Mouse (Mus musculus) adrenal gland, adult 18-20 months (tissue): ENCODE data around the gene Arhgef10l. TPM values are rescaled to one million over a fixed set of nuclear protein-coding genes. Genes with fewer than 3 reads are reported as not detected.
A peak's percentile ranks its signal among the peaks of the same experiment; 100 is the strongest.
"Not testable (repeated sequence)": the region's sequence is repeated elsewhere in the genome, so short reads cannot be mapped to it uniquely, and the experiment has no call there.

Experiments used
- DNase-seq, 2 experiments: peaks; one replicate each; pipeline ENCODE4 v3.0.0; 2021 to 2022; ENCODE audit warnings: low spot score in 2 of 2
- total RNA-seq, 2 experiments: library from RNA; stranded (reverse); gene quantifications; 1 replicate in 1 of 2; 2 replicates in 1 of 2; pipeline ENCODE4 v1.2.3; 2021

The Arhgef10l gene
- total RNA-seq, 2 experiments from 2014 or later, result 6.7 to 10.7 TPM

DNA sequence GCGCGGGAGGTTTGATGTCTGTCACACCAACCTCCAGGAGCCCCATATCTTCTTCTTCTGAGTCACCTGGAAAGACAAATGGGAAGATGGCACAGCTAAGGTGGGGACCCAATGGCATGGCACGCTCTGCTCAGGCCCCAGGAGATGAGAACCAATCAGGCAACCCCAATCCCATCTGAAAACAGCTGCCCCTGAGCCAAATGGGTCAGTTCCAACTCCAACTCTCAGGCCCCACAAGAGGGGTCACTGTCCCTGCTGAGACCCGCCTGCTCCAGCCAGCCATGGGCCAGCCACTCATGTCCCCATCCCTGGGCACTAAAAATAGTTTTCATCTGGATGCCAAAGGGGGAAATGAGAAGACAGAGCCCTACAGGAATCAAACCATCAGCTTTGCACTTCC is 84.9 kb downstream of the Arhgef10l start:
- DNase-seq, result no peak

DNA sequence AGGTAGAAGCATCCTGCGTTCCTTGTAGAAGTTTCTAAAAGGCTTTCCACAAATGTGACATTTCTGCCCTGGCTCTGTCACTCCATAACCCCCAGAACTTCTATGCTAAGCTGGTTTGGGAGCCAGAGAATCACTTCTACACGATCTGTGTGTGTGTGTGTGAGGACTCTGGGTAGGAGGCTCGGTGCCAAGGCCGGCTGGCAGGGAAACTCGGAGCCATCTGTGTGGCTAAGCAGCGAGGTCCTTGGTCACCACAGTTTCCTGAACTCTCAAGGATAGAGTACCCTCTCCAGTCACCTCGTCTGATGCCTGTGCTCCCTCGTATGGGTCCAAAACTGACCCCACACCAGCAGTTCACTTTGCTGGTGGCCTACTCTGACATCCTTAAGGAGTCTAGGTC is 86.2 kb downstream of the Arhgef10l start:
- no peak for DNase-seq

DNA sequence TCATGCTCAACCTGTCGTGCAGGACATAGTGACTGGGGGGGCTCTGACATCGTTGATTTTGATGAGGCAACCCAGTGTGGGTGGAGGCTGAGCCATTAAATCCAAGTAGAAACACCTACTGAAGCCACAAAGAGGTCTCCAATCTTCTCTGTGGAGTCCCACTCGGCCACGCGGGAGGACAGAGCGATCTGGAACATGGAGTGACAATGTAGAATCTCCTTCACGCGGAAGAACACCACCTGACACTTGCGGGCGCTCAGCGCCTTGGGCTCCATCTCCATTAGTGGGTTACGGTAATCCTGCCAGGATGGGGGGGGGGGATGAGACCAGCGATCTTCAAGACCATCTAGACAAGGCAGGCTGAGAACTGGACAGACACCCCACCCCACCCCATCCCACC is 86.7 kb downstream of the Arhgef10l start:
- no peak for DNase-seq

GRCm38 (mm10) chr4:140576628-140577027 is 89.2 kb downstream of the Arhgef10l start:
- DNase-seq, result no peak

- not testable (repeated sequence) for DNase-seq
Measured at GRCm38 (mm10) chr4:140574863-140575262, 90.9 kb downstream of the Arhgef10l start.

GRCm38 (mm10) chr4:140572376-140572775 is 93.4 kb downstream of the Arhgef10l start:
- no peak for DNase-seq

DNA sequence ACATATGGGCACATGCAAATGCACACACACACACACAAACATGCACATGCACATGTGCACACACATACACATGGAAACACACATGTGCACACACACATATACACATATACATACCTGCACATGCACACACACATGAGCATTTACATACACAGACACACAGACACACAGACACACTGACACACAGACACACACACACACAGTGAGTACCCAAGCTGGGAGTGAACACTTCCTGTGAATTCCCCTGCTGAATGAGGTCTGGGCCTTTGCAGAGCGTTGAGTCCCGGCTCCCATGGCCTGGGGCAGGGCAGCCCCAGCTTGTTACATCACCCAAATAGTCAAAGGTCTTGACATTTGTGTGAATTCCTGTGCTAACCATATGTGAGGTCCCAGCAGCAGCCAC is 96.4 kb downstream of the Arhgef10l start:
- no peak for DNase-seq

DNA sequence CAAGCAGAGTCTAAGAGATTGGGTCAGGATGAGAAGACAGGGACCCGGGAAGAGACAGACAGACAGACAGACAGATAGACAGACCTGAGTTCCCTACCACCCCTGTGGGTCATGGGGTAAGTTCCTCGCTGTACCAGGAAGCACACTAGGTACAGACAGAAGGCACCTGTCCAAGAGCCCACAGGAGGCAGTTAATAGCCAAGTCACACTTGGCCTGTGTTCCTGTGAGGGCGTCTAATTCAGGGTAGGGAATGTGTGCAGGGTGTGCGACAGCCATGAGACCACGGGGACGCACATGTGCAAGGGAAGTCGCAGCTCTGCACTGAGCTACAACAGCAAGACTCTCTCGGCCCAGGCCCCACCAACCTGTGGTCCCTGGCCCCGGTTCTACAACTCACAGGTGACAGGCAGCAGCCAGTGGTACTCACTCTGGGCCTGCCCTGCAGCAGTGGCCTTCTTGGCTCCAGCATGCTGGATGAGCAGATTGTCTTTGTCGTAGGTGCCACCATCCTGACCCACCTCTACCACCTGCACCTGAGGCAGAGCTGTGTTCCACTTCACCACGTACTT is 97.8 kb downstream of the Arhgef10l start:
- no peak for DNase-seq

DNA sequence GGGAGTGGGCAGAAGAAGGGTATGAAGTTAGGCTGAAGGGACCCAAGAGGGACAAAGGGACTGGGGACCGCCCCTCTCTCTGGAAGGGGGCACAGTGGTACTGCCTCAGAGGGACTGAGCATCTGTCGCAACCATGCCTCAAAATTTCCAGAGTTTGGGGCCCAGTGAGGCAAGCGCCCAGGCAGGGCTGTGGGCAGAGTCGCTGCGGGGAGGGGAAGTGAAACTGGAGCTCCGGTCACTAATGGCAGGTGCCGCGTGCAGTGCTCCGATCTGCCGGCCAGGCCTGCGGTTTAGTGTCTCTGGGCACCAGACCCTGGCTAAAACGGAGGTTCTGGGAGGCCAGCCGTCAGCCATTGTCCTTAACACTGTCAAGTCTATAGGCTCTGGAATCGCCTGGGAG is 99.0 kb downstream of the Arhgef10l start:
- no peak for DNase-seq

DNA sequence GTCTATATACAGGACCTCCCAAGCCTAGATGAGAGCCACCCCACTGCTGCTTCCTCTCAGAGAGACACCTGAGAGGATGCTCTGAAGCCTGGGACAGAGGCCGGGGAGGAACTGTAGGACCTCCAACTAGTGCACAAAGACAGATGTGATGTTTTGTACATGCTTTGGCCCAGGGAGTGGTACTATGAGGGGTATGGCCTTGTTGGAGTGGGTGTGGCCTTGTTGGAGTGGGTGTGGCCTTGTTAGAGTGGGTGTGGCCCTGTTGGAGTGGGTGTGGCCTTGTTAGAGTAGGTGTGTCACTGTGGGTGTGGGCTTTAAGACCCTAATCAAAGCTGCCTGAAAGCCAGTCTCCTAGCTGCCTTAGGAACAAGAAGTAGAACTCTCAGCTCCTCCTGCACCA is 101.4 kb downstream of the Arhgef10l start:
- DNase-seq, result not testable (repeated sequence)

- DNase-seq, result no peak
Measured at GRCm38 (mm10) chr4:140562461-140563178, 103.2 kb downstream of the Arhgef10l start.

GRCm38 (mm10) chr4:140561744-140562143 is 104.1 kb downstream of the Arhgef10l start:
- DNase-seq, result no peak

DNA sequence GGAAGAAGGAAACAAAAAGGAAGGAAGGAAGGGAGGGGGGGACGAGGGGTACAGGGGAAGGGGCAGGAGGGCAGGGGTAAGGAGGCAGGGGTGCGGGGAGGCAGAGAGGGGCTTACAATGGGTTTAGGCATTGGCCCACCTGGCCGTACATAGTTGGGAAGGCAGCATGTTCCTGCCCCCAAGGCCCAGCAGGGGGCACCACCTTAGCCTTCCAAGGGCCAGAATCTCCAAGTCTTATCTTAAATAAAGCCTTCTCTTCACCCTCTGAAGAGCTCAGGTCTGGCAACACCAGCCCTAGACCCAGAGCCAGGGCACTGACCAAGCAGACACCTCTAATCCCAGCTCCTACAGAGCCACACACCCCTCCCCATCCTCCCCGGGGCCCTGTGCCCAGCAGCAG is 106.0 kb downstream of the Arhgef10l start:
- DNase-seq, result no peak

GRCm38 (mm10) chr4:140558193-140558592 is 107.6 kb downstream of the Arhgef10l start:
- DNase-seq, result no peak

GRCm38 (mm10) chr4:140556561-140556960 is 109.3 kb downstream of the Arhgef10l start:
- DNase-seq, result no peak

DNA sequence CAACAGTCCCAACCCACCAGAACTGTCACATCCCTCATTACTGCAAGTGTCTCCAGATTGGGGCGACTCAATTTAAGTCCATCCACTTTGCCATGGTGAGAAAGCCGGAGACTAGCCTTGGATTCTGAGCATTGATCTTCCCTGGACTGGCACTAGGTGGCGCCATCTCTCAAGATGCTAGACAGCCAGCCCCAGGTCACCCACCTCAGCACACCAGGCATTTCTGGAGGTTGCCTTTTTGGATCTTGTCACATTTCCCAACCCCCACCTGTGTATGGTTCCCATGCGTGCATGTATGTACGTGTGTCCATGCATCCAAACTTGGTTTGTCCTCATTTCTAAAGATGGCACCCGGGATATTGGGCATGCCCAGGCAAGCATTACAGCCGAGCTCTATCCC is 110.5 kb downstream of the Arhgef10l start:
- DNase-seq, result peak; percentile 57 to 65

DNA sequence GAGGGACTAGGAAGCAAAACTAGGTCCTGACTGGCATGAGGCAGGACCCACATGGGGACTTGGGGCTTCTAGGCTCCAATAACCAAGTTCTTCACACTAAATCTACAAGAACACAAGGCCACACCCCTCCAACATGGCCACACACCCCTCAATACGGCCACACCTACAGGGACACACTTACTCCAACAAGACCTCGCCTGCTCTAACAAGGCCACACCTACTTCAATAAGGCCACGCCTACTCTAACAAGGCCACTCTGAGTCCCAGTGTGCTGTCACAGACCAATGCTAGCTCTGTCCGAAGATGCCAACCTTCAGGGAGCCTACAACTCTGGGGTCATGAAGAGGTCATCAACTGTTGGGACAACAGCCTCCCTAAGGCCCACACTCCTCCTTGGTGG is 111.3 kb downstream of the Arhgef10l start:
- DNase-seq, result no peak

- DNase-seq, result no peak
Measured at GRCm38 (mm10) chr4:140551766-140552165, 114.0 kb downstream of the Arhgef10l start.

- no peak for DNase-seq
Measured at GRCm38 (mm10) chr4:140550670-140551069, 115.1 kb downstream of the Arhgef10l start.

GRCm38 (mm10) chr4:140549975-140550374 is 115.8 kb downstream of the Arhgef10l start:
- no peak for DNase-seq

DNA sequence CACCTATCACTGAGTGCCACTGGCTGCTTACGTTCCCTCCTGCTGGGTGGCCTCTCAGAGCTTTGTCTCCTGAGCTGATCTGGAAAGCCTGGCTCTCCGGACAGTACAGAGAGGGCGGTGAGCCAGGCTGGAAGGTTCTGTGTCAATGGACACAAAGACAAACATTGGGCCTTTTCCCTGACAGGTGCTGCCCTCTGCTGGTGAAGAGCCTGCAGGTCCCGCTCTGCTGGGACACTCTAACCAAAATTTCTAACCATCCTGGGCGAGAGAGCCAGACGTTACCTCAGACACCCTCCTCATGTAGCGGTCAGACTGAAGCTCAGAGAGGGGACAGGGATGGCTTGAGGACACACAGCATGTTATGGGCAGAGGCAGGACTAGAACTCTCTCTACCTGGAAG is 118.3 kb downstream of the Arhgef10l start:
- peak; percentile 51 to 71 for DNase-seq

GRCm38 (mm10) chr4:140539125-140539524 is 126.7 kb downstream of the Arhgef10l start:
- peak; percentile 54 to 67 for DNase-seq

DNA sequence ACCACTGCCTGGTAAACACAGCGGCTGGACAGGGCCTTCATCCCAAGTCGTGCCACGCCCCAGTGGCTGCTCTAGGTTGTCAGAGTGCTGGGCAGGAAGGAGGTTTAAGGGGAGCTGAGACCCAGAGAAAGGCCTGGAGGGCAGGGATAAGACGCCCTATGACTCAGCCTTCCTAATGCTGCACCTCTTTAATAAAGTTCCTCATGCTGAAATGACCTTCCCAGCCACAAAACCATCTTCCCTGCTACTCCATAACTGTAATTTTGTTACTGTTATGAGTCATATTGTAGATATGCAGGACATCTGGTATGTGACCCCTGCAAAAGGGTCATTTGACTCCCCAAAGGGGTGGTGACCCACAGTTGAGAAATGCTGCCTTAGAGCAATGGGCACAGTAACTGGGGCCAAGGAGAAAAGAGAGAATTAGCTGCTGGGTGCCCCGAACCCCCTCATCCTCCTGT is 128.2 kb downstream of the Arhgef10l start:
- DNase-seq, result no peak
